Mouse (Mus musculus): ENCODE data around the gene Syt8. TPM values are rescaled to one million over a fixed set of nuclear protein-coding genes. Genes with fewer than 3 reads are reported as not detected.

Syt8 gene
- polyA plus RNA-seq, 1 experiment from 2014 or later, result not detected

DNA sequence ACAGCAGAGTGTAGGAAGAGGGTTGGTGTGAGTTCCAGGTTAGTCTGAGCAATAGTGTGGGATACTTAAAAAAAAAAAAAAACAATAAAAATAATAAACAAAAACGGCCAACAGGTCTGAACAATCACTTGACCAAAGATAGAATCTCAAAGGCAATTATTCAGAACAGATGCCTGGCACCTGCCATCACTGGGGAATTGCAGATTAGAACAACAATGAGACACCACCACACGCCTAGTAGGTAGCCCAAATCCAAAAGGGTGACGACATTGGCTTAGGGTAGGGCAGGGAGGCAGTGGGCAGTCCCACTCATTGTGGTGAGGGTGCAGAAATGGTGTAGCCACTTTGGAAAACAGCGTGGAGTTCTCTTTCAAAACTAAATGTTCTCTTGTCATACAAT, 43.0 kb upstream of the Syt8 start:
- 81% methylated on average over 4 of the region's 4 CpGs for WGBS
- H3K36me3 ChIP-seq (ENCODE audit: control insufficient read depth, insufficient read depth, low read length), result no peaks in the 10 kb centered on the region
- no peak overlapping the region for H3K4me2 ChIP-seq (ENCODE audit: low read depth, low read length, severe bottlenecking)
- no peak for DNase-seq (ENCODE audit: low spot score)
- H3K27me3 ChIP-seq (ENCODE audit: control insufficient read depth, insufficient read depth, low read length), result no peaks in the 10 kb centered on the region
- H3K27ac ChIP-seq (ENCODE audit: low read depth, low read length), result no peak overlapping the region
- no peaks in the 10 kb centered on the region for H3K9me3 ChIP-seq (ENCODE audit: control insufficient read depth, low read length)
- H3K4me3 ChIP-seq (ENCODE audit: low read depth, low read length), result no peak overlapping the region
- peaks cover 5% of the 10 kb centered on the region for H3K4me1 ChIP-seq (replicated peaks; ENCODE audit: control insufficient read depth, insufficient read depth, low read length)
- H3K9ac ChIP-seq (ENCODE audit: low read length), result no peak overlapping the region
- no peak for ATAC-seq (replicated peaks; ENCODE audit: low FRiP score)

DNA sequence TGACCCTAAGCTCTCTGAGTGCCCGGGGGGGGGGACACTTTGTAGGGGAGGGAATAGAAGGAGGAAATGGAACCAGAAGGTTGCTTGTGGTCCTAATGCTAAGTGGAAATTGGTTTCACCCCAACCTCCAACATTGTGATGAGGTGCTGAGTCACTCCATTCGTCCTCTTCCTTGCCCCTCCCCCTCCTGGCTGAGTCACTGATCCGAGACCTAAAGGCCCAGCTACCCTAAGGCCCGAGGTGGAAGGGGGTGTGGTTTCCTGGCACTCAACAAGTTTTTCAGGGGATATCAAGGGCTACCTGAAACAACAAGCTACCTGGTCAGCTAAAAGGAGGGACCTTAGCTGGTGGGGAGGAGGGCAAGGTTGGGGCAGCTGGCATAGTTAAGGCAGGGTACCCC, 41.5 kb upstream of the Syt8 start:
- ATAC-seq (replicated peaks; ENCODE audit: low FRiP score), result no peak
- DNase-seq (ENCODE audit: low spot score), result no peak

DNA sequence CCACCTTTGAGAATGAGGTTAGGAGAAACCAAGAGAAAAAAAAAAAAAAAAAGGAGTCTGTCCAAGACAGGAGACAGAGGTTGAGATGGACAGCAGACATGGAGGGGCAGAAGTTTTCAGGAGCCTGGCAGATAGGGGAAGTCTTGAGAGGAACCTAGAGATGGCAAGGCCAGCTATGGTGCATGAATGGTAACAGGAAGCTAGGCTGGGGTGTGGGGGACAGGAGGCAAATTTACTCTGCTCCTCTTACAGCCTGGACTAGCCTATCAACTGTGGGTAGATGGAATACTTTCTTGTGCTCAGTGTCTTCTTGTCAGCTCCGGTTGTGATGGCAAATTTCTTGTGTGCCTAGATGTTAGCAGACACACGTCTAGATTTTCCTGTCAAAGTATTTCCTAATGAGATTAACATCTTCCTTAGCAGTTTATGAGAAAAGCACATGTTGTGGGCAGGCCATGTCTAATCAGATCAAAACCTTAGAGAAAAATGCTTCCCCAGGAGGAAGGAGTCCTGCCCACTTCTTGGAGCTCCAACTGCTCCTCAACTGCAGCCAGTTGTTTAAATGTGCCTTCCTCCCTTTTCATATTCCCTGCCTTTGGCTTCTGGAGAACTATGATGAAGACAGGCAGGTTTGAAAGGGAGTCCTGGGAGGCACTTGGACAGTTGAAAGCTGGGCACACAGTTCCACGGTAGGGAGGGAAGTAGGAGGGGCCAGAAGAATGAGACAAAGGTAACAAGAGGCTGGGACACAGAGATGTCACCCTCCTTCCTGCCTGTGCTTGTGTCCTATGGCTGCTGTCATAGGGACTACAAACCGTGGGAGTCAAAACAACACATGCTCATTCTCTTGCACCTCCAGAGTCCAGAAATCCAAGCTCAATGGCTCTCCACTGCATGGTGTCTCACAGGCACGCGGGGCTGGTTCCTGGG, 40.1 kb upstream of the Syt8 start:
- H3K4me2 ChIP-seq (ENCODE audit: low read depth, low read length, severe bottlenecking), result no peak overlapping the region
- no peak overlapping the region for H3K27ac ChIP-seq (ENCODE audit: low read depth, low read length)
- ATAC-seq (replicated peaks; ENCODE audit: low FRiP score), result no peak
- no peak overlapping the region for H3K9ac ChIP-seq (ENCODE audit: low read length)
- no peaks in the 10 kb centered on the region for H3K27me3 ChIP-seq (ENCODE audit: control insufficient read depth, insufficient read depth, low read length)
- DNase-seq (ENCODE audit: low spot score), result no peak
- no peaks in the 10 kb centered on the region for H3K36me3 ChIP-seq (ENCODE audit: control insufficient read depth, insufficient read depth, low read length)
- H3K4me3 ChIP-seq (ENCODE audit: low read depth, low read length), result no peak overlapping the region
- H3K9me3 ChIP-seq (ENCODE audit: control insufficient read depth, low read length), result no peaks in the 10 kb centered on the region
- no peaks in the 10 kb centered on the region for H3K4me1 ChIP-seq (replicated peaks; ENCODE audit: control insufficient read depth, insufficient read depth, low read length)
- WGBS, result 74% methylated on average over 6 of the region's 6 CpGs

More for the DNA sequence above, 41.5 kb upstream of the Syt8 start:
- Histone ChIP-seq H3K9ac (ENCODE audit: low read length) (no peak overlapping the region), H3K4me3 (ENCODE audit: low read depth, low read length) (no peak overlapping the region), H3K9me3 (ENCODE audit: control insufficient read depth, low read length) (no peaks in the 10 kb centered on the region), H3K4me2 (ENCODE audit: low read depth, low read length, severe bottlenecking) (no peak overlapping the region), H3K27me3 (ENCODE audit: control insufficient read depth, insufficient read depth, low read length) (no peaks in the 10 kb centered on the region), H3K4me1 (replicated peaks; ENCODE audit: control insufficient read depth, insufficient read depth, low read length) (no peaks in the 10 kb centered on the region), H3K27ac (ENCODE audit: low read depth, low read length) (no peak overlapping the region), H3K36me3 (ENCODE audit: control insufficient read depth, insufficient read depth, low read length) (no peaks in the 10 kb centered on the region)
- WGBS, result 31% methylated on average over 4 of the region's 4 CpGs

DNA sequence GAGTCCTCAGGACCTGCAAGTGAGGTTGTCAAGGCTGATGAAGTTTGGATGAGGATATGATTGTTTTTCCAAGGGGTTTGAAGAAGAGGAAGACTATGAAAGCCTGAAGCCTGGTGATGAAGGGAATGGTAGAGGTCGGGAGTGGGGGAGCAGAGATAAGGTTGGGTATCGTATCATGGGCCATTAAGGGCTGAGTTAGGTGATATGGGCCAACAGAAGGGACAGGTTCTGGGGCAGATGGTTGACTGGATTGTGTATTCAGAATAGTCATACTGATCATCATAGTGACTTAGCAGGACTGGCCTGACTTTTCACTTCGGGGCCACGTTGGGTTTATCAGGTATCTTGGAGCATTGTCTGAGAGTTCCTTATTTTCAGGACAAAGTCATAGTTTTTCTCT, 39.2 kb upstream of the Syt8 start:
- no peak overlapping the region for H3K27ac ChIP-seq (ENCODE audit: low read depth, low read length)
- no peaks in the 10 kb centered on the region for H3K4me1 ChIP-seq (replicated peaks; ENCODE audit: control insufficient read depth, insufficient read depth, low read length)
- WGBS, result 87% methylated on average over 4 of the region's 4 CpGs
- ATAC-seq (replicated peaks; ENCODE audit: low FRiP score), result no peak
- H3K9me3 ChIP-seq (ENCODE audit: control insufficient read depth, low read length), result no peaks in the 10 kb centered on the region
- H3K27me3 ChIP-seq (ENCODE audit: control insufficient read depth, insufficient read depth, low read length), result no peaks in the 10 kb centered on the region
- no peak overlapping the region for H3K9ac ChIP-seq (ENCODE audit: low read length)
- no peak overlapping the region for H3K4me2 ChIP-seq (ENCODE audit: low read depth, low read length, severe bottlenecking)
- H3K4me3 ChIP-seq (ENCODE audit: low read depth, low read length), result no peak overlapping the region
- H3K36me3 ChIP-seq (ENCODE audit: control insufficient read depth, insufficient read depth, low read length), result no peaks in the 10 kb centered on the region
- no peak for DNase-seq (ENCODE audit: low spot score)

DNA sequence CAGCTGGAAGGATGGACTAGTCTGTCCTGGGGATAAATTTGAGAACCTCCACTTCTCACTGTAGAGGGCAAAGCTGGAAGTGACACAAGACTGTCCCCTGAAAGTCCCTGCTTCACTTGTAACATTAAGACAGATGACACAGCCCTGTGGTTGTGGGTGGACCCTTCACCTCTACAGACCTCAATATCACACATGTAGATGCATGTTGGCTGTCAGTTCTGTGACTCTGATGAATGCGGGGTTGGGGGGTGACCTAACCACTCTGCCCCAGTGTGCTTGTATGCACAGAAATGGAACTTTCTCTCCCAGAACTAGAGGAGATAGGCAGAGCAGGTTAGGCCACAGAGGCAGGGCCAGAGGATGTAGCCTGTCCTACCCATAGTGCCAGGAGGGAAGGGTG, 38.0 kb upstream of the Syt8 start:
- WGBS, result 88% methylated on average over 1 of the region's 1 CpGs

DNA sequence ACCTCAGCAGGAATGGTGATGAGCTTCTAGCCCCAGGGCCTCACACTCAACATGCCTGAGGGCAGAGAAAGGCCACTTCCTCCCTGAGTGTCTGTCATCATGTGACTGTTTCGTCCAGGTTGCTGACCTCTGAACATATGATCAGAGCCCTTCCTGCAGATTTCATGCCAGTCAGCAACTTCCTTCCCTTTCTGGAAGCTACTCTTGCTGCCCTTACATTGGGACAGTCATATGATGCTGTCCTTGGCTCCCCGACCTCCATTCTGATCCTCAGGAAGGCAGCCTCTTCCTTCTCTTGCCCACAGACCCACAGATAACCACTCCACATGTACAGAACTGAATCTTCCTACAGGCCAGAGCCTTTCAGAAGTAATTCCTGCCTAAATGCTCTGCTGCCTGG, 36.6 kb upstream of the Syt8 start:
- DNase-seq (ENCODE audit: low spot score) (no peak), ATAC-seq (replicated peaks; ENCODE audit: low FRiP score) (no peak)
- Histone ChIP-seq H3K4me2 (ENCODE audit: low read depth, low read length, severe bottlenecking) (no peak overlapping the region), H3K27me3 (ENCODE audit: control insufficient read depth, insufficient read depth, low read length) (no peaks in the 10 kb centered on the region), H3K27ac (ENCODE audit: low read depth, low read length) (no peak overlapping the region), H3K36me3 (ENCODE audit: control insufficient read depth, insufficient read depth, low read length) (no peaks in the 10 kb centered on the region), H3K9me3 (ENCODE audit: control insufficient read depth, low read length) (no peaks in the 10 kb centered on the region), H3K4me3 (ENCODE audit: low read depth, low read length) (no peak overlapping the region), H3K4me1 (replicated peaks; ENCODE audit: control insufficient read depth, insufficient read depth, low read length) (no peaks in the 10 kb centered on the region; the same call in 1 of the 2 replicates), H3K9ac (ENCODE audit: low read length) (no peak overlapping the region)
- WGBS, result 72% methylated on average over 2 of the region's 2 CpGs

More for the DNA sequence above, 38.0 kb upstream of the Syt8 start:
- no peaks in the 10 kb centered on the region for H3K9me3 ChIP-seq (ENCODE audit: control insufficient read depth, low read length)
- H3K4me2 ChIP-seq (ENCODE audit: low read depth, low read length, severe bottlenecking), result no peak overlapping the region
- H3K9ac ChIP-seq (ENCODE audit: low read length), result no peak overlapping the region
- no peak overlapping the region for H3K4me3 ChIP-seq (ENCODE audit: low read depth, low read length)
- H3K27me3 ChIP-seq (ENCODE audit: control insufficient read depth, insufficient read depth, low read length), result no peaks in the 10 kb centered on the region
- ATAC-seq (replicated peaks; ENCODE audit: low FRiP score) (no peak), DNase-seq (ENCODE audit: low spot score) (no peak)
- H3K36me3 ChIP-seq (ENCODE audit: control insufficient read depth, insufficient read depth, low read length), result no peaks in the 10 kb centered on the region
- no peaks in the 10 kb centered on the region; the same call in 1 of the 2 replicates for H3K4me1 ChIP-seq (replicated peaks; ENCODE audit: control insufficient read depth, insufficient read depth, low read length)
- no peak overlapping the region for H3K27ac ChIP-seq (ENCODE audit: low read depth, low read length)

DNA sequence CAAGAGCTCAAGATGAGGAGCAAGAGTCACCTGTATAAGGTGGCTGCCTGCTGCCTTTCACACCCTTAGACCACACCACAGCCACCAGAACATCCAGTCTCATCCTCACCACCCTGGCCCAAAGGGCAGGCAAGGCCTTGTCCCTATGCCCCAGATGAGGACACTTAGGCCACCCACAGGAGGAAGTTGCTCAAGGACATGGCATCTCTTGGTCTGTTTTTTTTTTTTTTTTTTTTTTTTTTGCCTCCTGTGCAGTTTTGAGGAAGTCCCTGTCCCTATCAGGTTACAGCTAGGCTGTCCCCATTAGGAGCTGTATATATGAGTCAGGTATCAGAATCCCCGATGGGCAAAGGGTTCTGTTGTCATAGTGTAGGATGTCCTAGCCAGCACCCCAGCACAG, 35.4 kb upstream of the Syt8 start:
- H3K4me1 ChIP-seq (replicated peaks; ENCODE audit: control insufficient read depth, insufficient read depth, low read length), result no peaks in the 10 kb centered on the region; the same call in 1 of the 2 replicates
- no peak overlapping the region for H3K4me2 ChIP-seq (ENCODE audit: low read depth, low read length, severe bottlenecking)
- H3K27me3 ChIP-seq (ENCODE audit: control insufficient read depth, insufficient read depth, low read length), result no peaks in the 10 kb centered on the region
- no peak for DNase-seq (ENCODE audit: low spot score)
- H3K9ac ChIP-seq (ENCODE audit: low read length), result no peak overlapping the region
- 86% methylated on average over 1 of the region's 1 CpGs for WGBS
- no peak for ATAC-seq (replicated peaks; ENCODE audit: low FRiP score)
- H3K9me3 ChIP-seq (ENCODE audit: control insufficient read depth, low read length), result no peaks in the 10 kb centered on the region
- no peaks in the 10 kb centered on the region for H3K36me3 ChIP-seq (ENCODE audit: control insufficient read depth, insufficient read depth, low read length)
- no peak overlapping the region for H3K4me3 ChIP-seq (ENCODE audit: low read depth, low read length)
- no peak overlapping the region for H3K27ac ChIP-seq (ENCODE audit: low read depth, low read length)

DNA sequence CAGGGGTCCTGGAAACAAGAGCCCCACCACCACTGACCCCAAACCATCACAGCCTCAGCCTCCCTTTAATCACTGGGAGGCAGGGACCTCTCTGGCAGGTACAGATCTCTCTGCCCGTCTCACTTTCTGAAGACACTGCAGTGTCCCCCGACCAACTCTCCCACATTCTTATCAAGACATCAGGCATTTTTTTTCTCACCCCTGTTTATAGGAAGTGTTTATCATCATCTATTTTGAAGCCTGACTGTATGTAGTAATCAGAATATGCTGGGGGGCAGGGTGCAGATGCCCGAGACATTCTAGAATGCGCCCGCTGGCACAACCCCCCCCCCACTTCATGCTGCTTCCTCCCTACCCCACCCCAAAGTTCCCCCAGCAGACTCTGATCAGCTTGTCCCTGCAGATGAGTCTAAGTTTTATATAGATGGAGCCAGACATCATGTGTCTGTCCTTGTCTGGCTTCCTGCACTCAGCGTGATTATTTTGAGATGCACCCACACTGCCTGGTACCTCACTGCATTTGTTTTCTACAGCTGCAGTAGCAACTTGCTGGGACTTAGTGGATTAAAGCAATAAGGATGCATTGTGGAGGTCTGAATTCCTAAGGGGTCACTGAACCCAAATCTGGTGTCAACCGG, 34.4 kb upstream of the Syt8 start:
- H3K9me3 ChIP-seq (ENCODE audit: control insufficient read depth, low read length), result no peaks in the 10 kb centered on the region
- ATAC-seq (replicated peaks; ENCODE audit: low FRiP score), result no peak
- no peak overlapping the region for H3K4me3 ChIP-seq (ENCODE audit: low read depth, low read length)
- no peak overlapping the region for H3K27ac ChIP-seq (ENCODE audit: low read depth, low read length)
- DNase-seq (ENCODE audit: low spot score), result no peak
- no peaks in the 10 kb centered on the region; the same call in 1 of the 2 replicates for H3K4me1 ChIP-seq (replicated peaks; ENCODE audit: control insufficient read depth, insufficient read depth, low read length)
- no peaks in the 10 kb centered on the region for H3K27me3 ChIP-seq (ENCODE audit: control insufficient read depth, insufficient read depth, low read length)
- 43% methylated on average over 7 of the region's 7 CpGs for WGBS
- no peak overlapping the region for H3K4me2 ChIP-seq (ENCODE audit: low read depth, low read length, severe bottlenecking)
- no peak overlapping the region for H3K9ac ChIP-seq (ENCODE audit: low read length)
- H3K36me3 ChIP-seq (ENCODE audit: control insufficient read depth, insufficient read depth, low read length), result no peaks in the 10 kb centered on the region

All from forebrain, embryonic 11.5 days (tissue).